22 mouse cellular contexts compared by ENCODE assay signal in the genomic region with DNA sequence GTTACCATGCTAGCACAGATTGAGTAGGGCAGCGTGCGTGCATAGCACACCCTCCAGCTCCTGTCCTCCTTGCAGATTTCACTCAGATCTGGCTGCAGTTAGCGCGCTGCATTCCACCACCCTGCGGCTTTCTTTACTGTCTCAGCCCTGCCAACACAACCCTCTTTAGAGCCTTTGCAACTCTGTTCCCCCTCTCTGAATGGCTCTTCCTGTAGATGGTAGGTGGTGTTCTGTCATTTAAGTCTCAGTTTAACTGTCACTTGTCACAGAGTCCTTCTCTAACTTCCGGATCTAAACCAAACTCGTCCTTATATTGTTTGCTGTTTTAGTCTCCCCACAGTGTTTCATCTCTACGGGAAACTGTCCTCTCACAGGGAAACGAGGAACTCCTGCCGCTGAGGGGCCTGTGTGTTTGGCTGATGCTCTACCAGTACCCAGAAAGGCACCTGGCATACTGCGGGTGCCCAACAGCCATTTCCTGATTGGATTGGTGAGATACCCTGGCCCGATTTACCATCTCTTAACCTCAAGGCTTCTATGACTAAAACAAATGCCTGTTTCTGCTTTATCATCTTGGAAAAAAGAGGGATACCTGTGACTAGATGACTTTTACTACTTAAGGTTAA.
A peak's percentile ranks its signal among the peaks of the same experiment; 100 is the strongest.
DNase-seq lines count a peak whose midpoint lies in the region; ATAC-seq and TF ChIP-seq lines count a peak whose summit lies in the region.
"Had no signal": no experiment of that assay in that cellular context is flagged by ENCODE, and none has a peak within 500 bp of the region (broad histone marks: within the 10 kb centered on the region; RNA-seq: fewer than 3 reads in every experiment).

No protein-coding gene starts in this region.

- peak; percentile 80 for ATAC-seq in frontal cortex, adult (ENCODE audit: low TSS enrichment)
- ATAC-seq in lung, postnatal 0 days: no peak
- ATAC-seq: intestine, embryonic 15.5 days had no signal

- H3K36me3 ChIP-seq in thymus, adult 2 months (ENCODE audit: control insufficient read depth, insufficient read depth, low read length): no peaks in the 10 kb centered on the region
- no peaks in the 10 kb centered on the region for H3K36me3 ChIP-seq in lung, postnatal 0 days (ENCODE audit: insufficient read depth, low read length)
- H3K36me3 ChIP-seq: embryonic facial prominence, embryonic 15.5 days; heart, embryonic 13.5 days; hindbrain, embryonic 13.5 days; intestine, embryonic 15.5 days; kidney, embryonic 15.5 days; liver, embryonic 13.5 days had no signal

- no peaks in the 10 kb centered on the region for H3K27me3 ChIP-seq in thymus, adult 2 months (ENCODE audit: control insufficient read depth, insufficient read depth, low read length)
- H3K27me3 ChIP-seq in lung, postnatal 0 days (replicated peaks; ENCODE audit: insufficient read depth, low read length): no peaks in the 10 kb centered on the region
- H3K27me3 ChIP-seq: embryonic facial prominence, embryonic 15.5 days; heart, embryonic 13.5 days; hindbrain, embryonic 13.5 days; intestine, embryonic 15.5 days; kidney, embryonic 15.5 days; limb, embryonic 13.5 days; liver, embryonic 13.5 days had no signal

- no peak for TF ChIP-seq POLR2A in thymus, adult 2 months (IDR thresholded peaks at IDR 0.05; ENCODE audit: control insufficient read depth, extremely low read depth, insufficient read depth, low read length, poor library complexity)

- no peak for DNase-seq in frontal cortex, postnatal 14 days (ENCODE audit: low spot score in 2 of 2)
- peak; percentile 47 for DNase-seq in CD4-positive helper T cell, adult 2 months (ENCODE audit: low read depth, low spot score)
- peak; percentile 30 for DNase-seq in brain, adult 2 months (ENCODE audit: low read depth, low spot score)
- DNase-seq in thymus, adult 2 months: peak; percentile 22
- no peak for DNase-seq in kidney, adult 8-10 months
- DNase-seq in lung, postnatal 0 days (ENCODE audit: low spot score): no peak
- no peak for DNase-seq in right cerebral cortex, postnatal 4 days
- DNase-seq: adrenal gland, adult 8-10 months; cerebellum, postnatal 10 days; liver, embryonic 13.5 days; lung, embryonic 14.5 days; lung, postnatal 4 days; retina, postnatal 1 day had no signal

- no peak overlapping the region for H3K4me2 ChIP-seq in lung, postnatal 0 days (replicated peaks; ENCODE audit: low read depth, low read length)
- H3K4me2 ChIP-seq: embryonic facial prominence, embryonic 15.5 days; heart, embryonic 13.5 days; hindbrain, embryonic 13.5 days; intestine, embryonic 15.5 days; kidney, embryonic 15.5 days; limb, embryonic 13.5 days; liver, embryonic 13.5 days; lung, embryonic 14.5 days had no signal

- peaks cover 15% of the 10 kb centered on the region for H3K4me1 ChIP-seq in thymus, adult 2 months (replicated peaks; ENCODE audit: control insufficient read depth, insufficient read depth, low read length)
- H3K4me1 ChIP-seq in lung, postnatal 0 days (ENCODE audit: insufficient read depth, low read depth, low read length): no peaks in the 10 kb centered on the region
- H3K4me1 ChIP-seq: forebrain, embryonic 10.5 days; hindbrain, embryonic 13.5 days; intestine, embryonic 15.5 days; kidney, embryonic 15.5 days; liver, embryonic 13.5 days; midbrain, embryonic 10.5 days had no signal

- H3K9me3 ChIP-seq in lung, postnatal 0 days (ENCODE audit: low read length): no peaks in the 10 kb centered on the region
- H3K9me3 ChIP-seq: embryonic facial prominence, embryonic 15.5 days; forebrain, embryonic 10.5 days; heart, embryonic 13.5 days; hindbrain, embryonic 13.5 days; intestine, embryonic 15.5 days; kidney, embryonic 15.5 days; liver, embryonic 13.5 days; midbrain, embryonic 10.5 days had no signal

- 12% methylated on average over 12 of the region's 12 CpGs for WGBS in thymus, adult 2 months
- 74% methylated on average over 12 of the region's 12 CpGs for WGBS in lung, postnatal 0 days

- no peak for TF ChIP-seq EP300 in lung, postnatal 0 days (IDR thresholded peaks at IDR 0.05)

- peak overlapping the region; percentile 33 for H3K4me3 ChIP-seq in thymus, adult 2 months (ENCODE audit: control insufficient read depth, insufficient read depth, low read length)
- H3K4me3 ChIP-seq in lung, postnatal 0 days (ENCODE audit: low read depth, low read length): no peak overlapping the region
- H3K4me3 ChIP-seq: embryonic facial prominence, embryonic 15.5 days; forebrain, embryonic 10.5 days; heart, embryonic 13.5 days; hindbrain, embryonic 13.5 days; intestine, embryonic 15.5 days; kidney, embryonic 15.5 days; limb, embryonic 13.5 days; liver, embryonic 13.5 days; midbrain, embryonic 10.5 days had no signal

- H3K9ac ChIP-seq in lung, postnatal 0 days (replicated peaks; ENCODE audit: low read depth): no peak overlapping the region
- H3K9ac ChIP-seq: embryonic facial prominence, embryonic 15.5 days; heart, embryonic 13.5 days; hindbrain, embryonic 13.5 days; intestine, embryonic 15.5 days; kidney, embryonic 15.5 days; limb, embryonic 13.5 days; liver, embryonic 13.5 days; lung, embryonic 14.5 days had no signal

- peak overlapping the region; percentile 87 for H3K27ac ChIP-seq in thymus, adult 2 months (ENCODE audit: control insufficient read depth, insufficient read depth, low read length)
- H3K27ac ChIP-seq in lung, postnatal 0 days (ENCODE audit: low read length): no peak overlapping the region
- H3K27ac ChIP-seq: embryonic facial prominence, embryonic 15.5 days; forebrain, embryonic 10.5 days; hindbrain, embryonic 13.5 days; intestine, embryonic 15.5 days; kidney, embryonic 15.5 days; limb, embryonic 13.5 days; liver, embryonic 13.5 days; midbrain, embryonic 10.5 days had no signal

- TF ChIP-seq CTCF in thymus, adult 2 months (IDR thresholded peaks at IDR 0.05; ENCODE audit: borderline replicate concordance, control insufficient read depth, extremely low read depth, insufficient read depth, low read length, poor library complexity): no peak
- TF ChIP-seq CTCF in lung, postnatal 0 days (IDR thresholded peaks at IDR 0.05): no peak

Comparison
In these comparisons a context has a peak if more than half of its experiments do, and no peak if none do; other contexts are left out.
1. DNase-seq: peak in CD4-positive helper T cell, adult 2 months (single experiment), brain, adult 2 months (single experiment) and thymus, adult 2 months (single experiment); none in frontal cortex, postnatal 14 days (0 of 2), kidney, adult 8-10 months (0 of 2), lung, postnatal 0 days (single experiment) and right cerebral cortex, postnatal 4 days (single experiment).